Mouse (Mus musculus) embryonic fibroblast, embryonic 13.5 days (primary cell): ENCODE measurements around the gene Cnot3. TPM values are rescaled to one million over a fixed set of nuclear protein-coding genes. Genes with fewer than 3 reads are reported as not detected.
"Not testable (repeated sequence)": the region's sequence is repeated elsewhere in the genome, so short reads cannot be mapped to it uniquely, and the experiment has no call there.

Experiments
- H3K27ac ChIP-seq: 2 replicates; pipeline ENCODE4 v1.5.1; 2012; ENCODE audit warnings: low read length, control low read depth, inconsistent platforms; ENCODE audit not compliant: insufficient read depth
- H3K4me1 ChIP-seq: 2 replicates; pipeline ENCODE4 v1.6.1; 2011; ENCODE audit warnings: low read length; ENCODE audit not compliant: control insufficient read depth, insufficient read depth
- H3K4me3 ChIP-seq: 2 replicates; pipeline ENCODE4 v1.5.1; 2011; ENCODE audit warnings: mild to moderate bottlenecking, control low read depth, low read length; ENCODE audit not compliant: insufficient read depth
- CTCF ChIP-seq: IDR thresholded peaks from 2 replicates; pipeline ENCODE4 v1.5.1; 2011; ENCODE audit warnings: mild to moderate bottlenecking, control low read depth, low read length, moderate library complexity, borderline replicate concordance; ENCODE audit not compliant: insufficient read depth
- POLR2A ChIP-seq: IDR thresholded peaks from 2 replicates; pipeline ENCODE4 v1.6.1; 2011; ENCODE audit warnings: low read depth, mild to moderate bottlenecking, control low read depth, low read length, moderate library complexity
- polyA plus RNA-seq: library from polyadenylated mRNA; stranded (reverse); fragments of >200 nt; gene quantifications from 2 replicates; pipeline ENCODE4 v1.2.4, GENCODE M21; 2011; ENCODE audit warnings: low read depth; ENCODE audit not compliant: missing spikeins, insufficient read length

The Cnot3 gene
- polyA plus RNA-seq, 1 experiment: 82.0 TPM

DNA sequence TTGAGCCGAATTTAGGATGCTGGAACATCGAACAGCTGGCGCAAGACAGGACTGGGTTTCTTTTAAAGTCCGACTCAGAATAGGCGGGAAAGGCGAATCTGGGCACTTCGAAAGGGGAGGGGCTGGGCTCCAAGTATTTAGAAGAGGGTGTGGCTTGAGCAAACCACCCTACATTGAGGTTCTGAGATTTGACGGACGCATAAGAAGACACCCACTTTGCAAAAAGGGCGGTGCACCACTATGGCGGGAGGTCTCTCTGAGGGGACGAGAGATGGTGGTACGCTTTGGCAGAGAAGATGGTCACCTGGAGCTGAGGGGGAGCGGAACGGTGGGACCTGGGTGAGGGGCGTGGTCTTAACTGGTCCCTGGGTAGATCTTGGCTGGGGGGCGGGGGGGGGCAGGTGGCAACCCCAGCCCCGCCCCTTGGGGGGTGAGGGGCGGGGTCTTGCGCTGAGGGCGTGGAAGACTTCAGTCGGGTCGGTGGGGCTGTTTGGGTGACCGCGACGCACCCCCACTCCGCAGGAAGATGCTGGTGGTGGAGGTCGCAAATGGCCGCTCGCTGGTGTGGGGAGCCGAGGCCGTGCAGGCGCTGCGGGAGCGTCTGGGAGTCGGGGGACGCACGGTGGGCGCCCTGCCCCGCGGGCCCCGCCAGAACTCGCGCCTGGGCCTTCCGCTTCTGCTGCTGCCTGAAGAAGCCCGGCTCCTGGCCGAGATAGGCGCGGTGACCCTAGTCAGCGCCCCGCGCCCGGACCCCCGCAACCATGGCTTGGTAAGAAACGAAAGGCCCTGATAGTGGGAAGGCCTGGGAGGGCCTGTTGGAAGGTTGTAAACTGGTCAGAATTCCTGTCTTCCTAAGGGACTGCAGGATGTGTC, 49.2 kb downstream of the Cnot3 start:
- TF ChIP-seq POLR2A: peak; percentile 55; the same call in 1 of the 2 replicates
- no peak for TF ChIP-seq CTCF
- Histone ChIP-seq H3K4me3 (peak overlapping the region; percentile 80), H3K4me1 (no peaks in the 10 kb centered on the region; the same call in 1 of the 2 replicates)

DNA sequence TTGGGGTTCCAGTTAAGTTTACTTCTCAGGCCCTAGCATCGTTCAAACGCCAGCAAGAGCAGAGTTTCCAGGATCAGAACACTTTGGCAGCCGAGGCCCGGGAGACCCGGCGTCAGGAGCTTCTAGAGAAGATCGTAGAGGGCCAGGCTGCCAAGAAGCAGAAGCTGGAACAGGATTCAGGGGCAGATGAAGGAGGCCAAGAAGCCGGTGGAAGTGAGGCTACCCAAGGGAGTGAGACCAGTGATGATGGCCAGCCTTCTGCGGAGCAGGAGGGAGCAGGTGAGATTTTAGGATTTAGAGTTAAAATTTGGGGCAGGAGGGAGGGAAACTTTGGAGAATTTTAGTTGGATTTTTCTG, 49.9 kb downstream of the Cnot3 start:
- Histone ChIP-seq H3K27ac (peak overlapping the region; percentile 7; the same call in 1 of the 2 replicates), H3K4me3 (peak overlapping the region; percentile 80)

More for the DNA sequence above, 49.2 kb downstream of the Cnot3 start:
- H3K27ac ChIP-seq: peak overlapping the region; percentile 91

DNA sequence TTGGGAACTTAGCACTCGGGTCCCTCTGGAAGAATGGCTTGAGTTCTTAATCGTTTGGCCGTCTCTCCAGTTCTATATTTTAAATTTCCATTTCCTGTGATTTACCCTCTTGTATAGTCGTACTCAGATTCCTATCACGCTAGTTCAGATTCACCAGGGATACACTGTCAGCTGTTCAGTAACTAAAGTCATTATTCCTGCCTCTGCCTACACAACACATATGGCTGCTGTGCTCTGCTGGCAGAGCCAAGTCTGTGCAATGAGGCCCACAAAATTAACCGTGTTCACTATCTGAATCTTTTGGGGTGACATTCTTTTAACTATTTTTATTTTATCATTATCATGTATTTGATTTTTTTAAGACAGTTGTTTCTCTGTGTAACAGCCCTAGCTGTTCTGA, 53.4 kb downstream of the Cnot3 start:
- H3K27ac ChIP-seq: no peak overlapping the region
- no peak overlapping the region for H3K4me3 ChIP-seq
- no peaks in the 10 kb centered on the region for H3K4me1 ChIP-seq
- TF ChIP-seq CTCF (no peak), POLR2A (no peak)

More for the DNA sequence above, 49.9 kb downstream of the Cnot3 start:
- H3K4me1 ChIP-seq: not testable (repeated sequence)

DNA sequence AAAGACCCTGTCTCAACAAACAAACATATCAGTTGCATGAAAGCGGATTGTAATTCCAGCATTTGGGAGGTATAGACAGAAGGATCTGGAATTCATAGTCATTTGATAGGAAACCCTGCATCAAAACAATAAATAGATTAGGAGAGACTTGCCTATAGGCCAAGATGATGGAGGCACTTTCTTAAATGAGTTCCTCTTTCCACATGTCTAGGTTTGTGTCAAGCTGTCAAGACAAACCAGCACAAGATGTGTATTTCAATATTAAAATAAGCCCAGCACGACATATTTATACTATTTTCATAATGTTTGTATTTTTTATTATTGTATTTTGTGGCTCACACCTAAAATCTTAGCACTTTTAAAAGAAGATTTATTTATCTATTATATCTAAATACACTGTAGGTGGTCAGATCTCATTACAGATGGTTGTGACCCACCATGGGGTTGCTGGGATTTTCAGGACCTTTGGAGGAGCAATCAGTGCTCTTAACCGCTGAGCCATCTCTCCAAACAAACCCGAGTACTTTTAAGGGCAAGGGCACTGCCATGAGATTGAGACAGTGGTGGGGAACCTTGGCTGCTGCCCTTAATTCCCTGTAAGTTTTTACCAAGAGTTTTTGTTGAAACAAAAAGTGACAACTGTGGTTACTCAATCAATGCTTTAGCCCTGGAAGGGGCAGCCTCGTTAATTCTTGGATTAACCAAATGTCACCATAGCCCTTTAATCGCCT, 58.2 kb downstream of the Cnot3 start:
- Histone ChIP-seq H3K4me1 (peaks cover 5% of the 10 kb centered on the region), H3K27ac (peak overlapping the region; percentile 17; the same call in 1 of the 2 replicates), H3K4me3 (no peak overlapping the region)
- TF ChIP-seq CTCF (no peak), POLR2A (no peak)

DNA sequence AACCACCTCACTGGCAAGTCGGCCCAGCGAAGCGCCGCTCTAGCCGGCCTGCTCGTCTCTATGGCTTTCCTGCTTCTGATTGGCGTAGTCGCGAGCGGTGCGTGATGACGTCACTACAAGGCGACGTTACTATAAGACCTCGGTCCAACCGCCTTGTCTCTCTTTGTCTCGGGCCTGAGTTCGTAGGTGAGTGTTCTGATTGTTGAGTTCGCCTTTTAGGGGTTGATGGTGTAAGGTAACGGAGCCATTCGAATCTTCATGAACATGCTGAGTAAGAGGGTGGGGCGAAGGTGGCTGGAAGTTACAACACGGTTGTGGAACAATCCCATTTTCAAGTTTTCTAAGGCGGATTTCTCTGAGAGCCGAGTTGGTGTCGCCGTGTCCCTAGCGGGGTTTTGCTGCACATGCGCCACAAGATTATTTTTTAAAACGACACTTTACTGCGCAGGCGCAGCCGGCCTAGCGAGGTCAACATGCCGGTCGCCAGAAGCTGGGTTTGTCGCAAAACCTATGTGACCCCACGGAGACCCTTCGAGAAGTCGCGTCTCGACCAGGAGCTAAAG, 58.9 kb downstream of the Cnot3 start, which contains the start of gene Rps9:
Rps9 (plus strand) TSS at position 115 of the 563 bp plus-strand sequence.
- no peak for TF ChIP-seq CTCF
- peak; percentile 100 for TF ChIP-seq POLR2A
- Histone ChIP-seq H3K4me1 (peaks cover 5% of the 10 kb centered on the region), H3K27ac (peak within 1 kb of the TSS; percentile 89), H3K4me3 (peak within 1 kb of the TSS; percentile 83)

DNA sequence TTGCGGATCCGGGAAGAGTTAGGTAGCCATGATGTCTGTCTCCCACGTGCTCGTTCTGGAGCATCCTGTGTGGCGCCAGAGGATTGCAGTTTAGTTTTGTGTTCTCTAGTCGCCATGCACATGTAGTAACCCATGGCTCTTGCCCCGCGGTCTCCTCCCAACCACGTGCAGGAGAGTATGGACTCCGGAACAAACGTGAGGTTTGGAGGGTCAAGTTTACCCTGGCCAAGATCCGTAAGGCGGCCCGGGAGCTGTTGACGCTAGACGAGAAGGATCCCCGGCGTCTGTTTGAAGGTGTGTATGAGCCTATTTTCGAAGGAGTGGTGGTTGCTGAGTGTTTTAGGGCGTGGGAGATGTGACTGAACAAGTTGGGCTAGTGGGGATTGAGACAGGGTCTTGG, 59.4 kb downstream of the Cnot3 start:
- Histone ChIP-seq H3K4me1 (peaks cover 5% of the 10 kb centered on the region), H3K27ac (peak overlapping the region; percentile 89), H3K4me3 (peak overlapping the region; percentile 83)
- TF ChIP-seq POLR2A (no peak; the same call in none of the 2 replicates), CTCF (no peak)

DNA sequence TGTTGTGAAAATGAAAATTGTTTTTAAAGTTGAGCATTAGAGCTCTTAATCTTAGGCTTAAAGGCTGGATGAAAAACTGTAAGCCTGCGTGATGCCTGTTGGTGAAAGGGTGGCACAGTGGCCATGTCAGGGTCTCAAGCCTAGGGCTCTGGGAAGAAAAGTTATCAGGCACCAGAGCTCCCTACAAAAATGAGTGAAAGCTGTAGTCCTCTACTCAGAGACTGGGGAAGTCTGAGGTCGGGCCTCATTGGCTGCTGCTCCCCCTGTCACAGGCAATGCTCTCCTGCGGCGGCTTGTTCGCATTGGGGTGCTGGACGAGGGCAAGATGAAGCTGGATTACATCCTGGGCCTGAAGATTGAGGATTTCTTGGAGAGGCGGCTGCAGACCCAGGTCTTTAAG, 60.4 kb downstream of the Cnot3 start:
- Histone ChIP-seq H3K4me3 (peak overlapping the region; percentile 83), H3K27ac (peak overlapping the region; percentile 20; the same call in 1 of the 2 replicates)
- not testable (repeated sequence) for H3K4me1 ChIP-seq

DNA sequence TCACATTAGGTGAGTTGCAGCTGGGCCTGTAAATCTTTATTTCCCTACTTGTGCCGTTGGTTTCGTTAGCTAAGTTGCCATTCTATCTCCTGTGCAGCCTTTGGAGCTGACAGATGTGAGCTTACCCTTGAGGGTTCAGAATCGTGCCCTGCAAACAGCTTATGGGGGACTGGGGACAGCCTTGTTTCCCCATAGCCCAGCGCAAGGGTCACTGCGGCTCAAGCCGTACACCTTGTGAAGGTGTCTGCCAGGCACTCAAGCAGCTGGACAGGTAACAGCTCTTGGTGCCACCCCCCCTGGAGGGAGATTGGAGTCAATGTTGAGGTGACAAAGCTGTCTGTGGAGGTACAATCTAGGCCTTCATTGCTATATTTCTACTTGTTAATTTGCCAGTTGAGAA, 60.8 kb downstream of the Cnot3 start:
- Histone ChIP-seq H3K4me1 (peaks cover 5% of the 10 kb centered on the region), H3K4me3 (peak overlapping the region; percentile 83), H3K27ac (peak overlapping the region; percentile 25; the same call in 1 of the 2 replicates)
- TF ChIP-seq CTCF: no peak
- TF ChIP-seq POLR2A: no peak

DNA sequence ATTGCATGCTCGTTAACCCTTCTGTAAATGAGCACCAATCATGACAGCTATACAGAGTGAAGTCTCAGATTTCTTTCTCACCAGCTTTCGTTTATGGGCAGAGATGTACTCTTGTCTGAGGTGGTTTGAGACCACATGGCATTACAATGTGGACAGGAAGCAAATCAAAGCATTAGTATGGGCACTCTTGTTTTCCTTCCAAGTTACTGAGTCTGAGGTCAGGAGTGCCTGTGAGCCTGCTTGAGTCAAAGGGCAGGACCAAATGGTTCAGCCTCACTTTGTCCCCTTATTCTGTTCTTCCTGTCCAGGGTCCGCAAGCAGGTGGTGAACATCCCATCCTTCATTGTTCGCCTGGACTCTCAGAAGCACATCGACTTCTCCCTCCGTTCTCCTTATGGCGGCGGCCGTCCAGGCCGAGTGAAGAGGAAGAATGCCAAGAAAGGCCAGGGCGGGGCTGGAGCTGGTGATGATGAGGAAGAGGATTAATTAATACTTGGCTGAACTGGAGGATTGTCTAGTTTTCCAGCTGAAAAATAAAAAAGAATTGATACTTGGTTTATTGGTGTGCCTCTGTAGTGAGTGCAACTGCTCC, 61.4 kb downstream of the Cnot3 start:
- Histone ChIP-seq H3K4me1 (peaks cover 5% of the 10 kb centered on the region), H3K27ac (peak overlapping the region; percentile 44), H3K4me3 (peak overlapping the region; percentile 83)
- TF ChIP-seq POLR2A: no peak
- no peak for TF ChIP-seq CTCF
